Mouse (Mus musculus): ENCODE measurements at regions not wholly inside any gene's neighbourhood (a gene's known extent, or its start where the extent isn't known, plus 50 kb on each side); places are given as distances from the start of the nearest gene placed in this dataset.

DNA sequence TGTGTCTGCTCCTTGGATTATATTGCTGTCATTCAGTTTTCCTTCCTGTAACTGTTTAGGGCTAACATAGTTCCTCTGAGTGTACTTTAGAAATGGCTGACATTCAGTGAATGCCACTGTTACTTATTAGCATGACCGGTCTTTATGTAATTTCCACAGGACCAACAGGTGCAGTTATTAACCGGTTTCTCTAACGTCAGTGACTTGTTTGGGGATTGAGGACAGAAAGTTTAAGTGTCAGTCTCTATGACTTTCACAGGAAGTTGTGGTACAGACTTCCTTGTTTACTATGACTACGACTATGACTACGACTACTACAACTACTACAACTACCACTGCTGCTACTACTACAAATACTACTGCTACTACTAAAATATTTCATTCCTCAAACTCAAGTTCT, 170.4 kb upstream of the Ptger4 start:
- no peak for DNase-seq

GRCm38 (mm10) chr15:5416031-5416430, 172.0 kb upstream of the Ptger4 start:
- no peak for DNase-seq

GRCm38 (mm10) chr15:5426641-5427040, 182.7 kb upstream of the Ptger4 start:
- no peak for DNase-seq

- DNase-seq: no peak
Observed at GRCm38 (mm10) chr15:5427319-5428048, 183.5 kb upstream of the Ptger4 start.

- DNase-seq: no peak
Observed at GRCm38 (mm10) chr15:5432018-5432417, 188.0 kb upstream of the Ptger4 start.

- no peak for DNase-seq
Observed at GRCm38 (mm10) chr15:5437020-5437419, 193.0 kb upstream of the Ptger4 start.

DNA sequence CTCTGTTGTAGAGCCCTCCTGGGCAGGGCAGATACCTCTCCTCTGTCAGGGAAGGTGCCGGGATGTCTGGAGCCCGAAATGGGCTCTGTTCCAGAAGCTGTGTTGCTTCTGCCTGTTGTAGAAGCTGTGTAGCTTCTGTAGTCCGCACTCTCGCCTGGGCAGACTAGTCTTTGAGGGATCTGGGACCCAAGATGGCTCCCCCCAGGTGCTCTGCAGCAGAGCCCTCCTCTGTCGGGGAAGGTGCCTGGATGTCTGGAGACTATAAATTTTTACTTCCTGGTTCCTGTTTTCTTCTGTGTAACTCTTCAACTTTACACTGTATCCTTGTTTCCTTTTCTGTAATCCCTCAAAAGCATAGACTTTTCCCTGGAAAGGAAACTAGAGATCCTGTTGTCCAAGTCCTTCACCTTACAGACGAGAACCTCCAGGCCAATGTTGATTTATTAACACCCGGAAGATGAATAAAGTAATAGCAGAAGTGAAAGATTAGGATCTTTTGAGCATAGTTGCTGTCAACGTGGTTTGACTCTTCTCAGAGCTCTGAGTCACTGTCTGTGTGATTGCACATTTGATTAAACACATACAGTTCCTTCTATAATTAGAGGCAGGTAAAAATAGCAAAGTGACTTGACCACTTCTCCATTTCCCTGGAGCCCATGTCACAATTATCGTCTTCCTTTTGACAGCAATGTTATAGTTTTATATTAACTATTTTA, 202.2 kb upstream of the Ptger4 start:
- no peak for DNase-seq

DNA sequence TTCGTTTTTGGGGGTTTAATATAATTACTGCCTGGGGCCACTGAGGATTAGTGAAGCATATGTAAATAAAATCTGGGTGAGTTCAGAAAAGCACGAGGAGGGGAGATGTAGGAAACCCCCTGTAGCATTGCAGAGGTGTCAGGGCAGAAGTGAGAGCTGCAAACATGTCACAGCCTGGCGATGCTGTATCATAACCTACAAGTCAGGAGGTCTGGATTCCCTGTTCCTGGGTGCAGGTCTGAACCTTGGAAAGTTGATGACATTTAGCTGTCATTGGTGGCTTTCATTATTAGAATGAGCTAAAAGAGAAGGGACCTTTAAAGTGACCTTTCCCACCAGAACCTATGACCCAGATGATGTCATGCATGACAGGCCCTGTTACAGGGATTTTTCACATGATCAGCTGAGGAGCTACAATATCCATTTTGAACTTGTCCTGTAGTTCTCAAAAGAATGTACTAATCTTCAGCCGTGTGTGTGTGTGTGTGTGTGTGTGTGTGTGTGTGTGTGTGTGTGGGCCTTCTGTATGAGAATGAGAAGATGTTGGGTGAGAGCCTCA, 202.8 kb upstream of the Ptger4 start:
- DNase-seq: no peak

DNA sequence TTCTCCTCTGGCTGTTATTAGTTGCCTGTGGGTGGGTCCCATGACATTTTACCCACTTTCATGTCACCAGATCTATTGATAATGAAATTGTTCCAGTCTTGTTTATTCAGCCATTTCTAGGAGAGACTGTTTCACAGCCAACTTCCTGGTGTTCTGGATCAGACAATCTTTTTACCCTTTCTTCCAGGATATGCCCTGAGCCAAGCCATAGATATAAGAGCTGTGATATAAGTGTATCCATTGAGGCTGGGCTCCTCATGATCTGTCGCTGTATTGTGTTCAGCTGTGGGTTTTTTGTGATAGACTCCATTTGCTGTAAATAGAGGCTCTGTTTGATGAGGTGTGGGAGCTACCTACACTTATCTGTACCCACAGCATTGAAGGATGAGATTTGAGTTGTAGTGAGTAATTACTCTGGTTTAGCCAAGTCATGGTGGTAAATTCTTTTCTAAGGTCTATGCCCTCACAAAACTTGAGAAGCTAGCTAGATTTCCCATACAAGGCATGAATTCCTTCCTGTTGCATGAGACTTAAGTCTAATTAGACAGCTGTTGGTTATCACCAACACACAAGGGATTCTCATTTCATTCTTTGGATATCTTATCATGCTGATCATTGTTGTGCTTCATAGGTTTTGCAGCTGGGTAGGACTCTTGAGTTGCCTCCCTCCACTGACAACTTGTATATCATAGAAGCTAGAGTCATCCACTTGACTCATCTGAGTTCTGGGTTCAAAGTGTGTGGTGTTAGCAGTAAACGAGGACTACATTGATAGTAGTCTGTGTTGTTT, 203.9 kb upstream of the Ptger4 start:
- DNase-seq: no peak

GRCm38 (mm10) chr15:5459083-5459482, 215.1 kb upstream of the Ptger4 start:
- DNase-seq: no peak

GRCm38 (mm10) chr15:5459580-5459979, 215.6 kb upstream of the Ptger4 start:
- DNase-seq: no peak

DNA sequence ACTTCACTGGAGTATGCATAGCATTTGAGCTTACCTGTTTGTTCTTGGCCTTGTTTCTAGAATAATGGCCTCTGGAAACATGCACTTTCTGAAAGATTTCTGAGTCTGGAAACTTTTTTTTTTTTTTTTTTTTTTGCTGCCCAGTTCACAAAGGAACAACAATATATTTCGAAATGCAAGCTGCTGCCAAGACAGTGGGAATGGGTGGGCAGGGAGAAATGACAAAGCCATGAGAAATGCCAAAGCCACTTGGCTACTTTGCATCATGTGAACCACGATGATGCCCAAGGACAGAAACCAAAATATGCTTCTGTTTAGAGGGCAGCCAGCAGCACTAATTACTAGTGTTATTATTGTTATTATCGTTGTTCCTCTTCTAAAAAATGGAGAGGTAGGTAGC, 218.7 kb upstream of the Ptger4 start:
- DNase-seq: no peak

GRCm38 (mm10) chr15:5464732-5465131, 220.7 kb upstream of the Ptger4 start:
- no peak for DNase-seq

- DNase-seq: no peak
Observed at GRCm38 (mm10) chr15:5468535-5469073, 224.6 kb upstream of the Ptger4 start.

GRCm38 (mm10) chr15:5475389-5475995, 231.5 kb upstream of the Ptger4 start:
- no peak for DNase-seq

GRCm38 (mm10) chr15:5493286-5493685, 249.3 kb upstream of the Ptger4 start:
- DNase-seq: no peak

GRCm38 (mm10) chr15:5495187-5495849, 251.3 kb upstream of the Ptger4 start:
- no peak for DNase-seq

DNA sequence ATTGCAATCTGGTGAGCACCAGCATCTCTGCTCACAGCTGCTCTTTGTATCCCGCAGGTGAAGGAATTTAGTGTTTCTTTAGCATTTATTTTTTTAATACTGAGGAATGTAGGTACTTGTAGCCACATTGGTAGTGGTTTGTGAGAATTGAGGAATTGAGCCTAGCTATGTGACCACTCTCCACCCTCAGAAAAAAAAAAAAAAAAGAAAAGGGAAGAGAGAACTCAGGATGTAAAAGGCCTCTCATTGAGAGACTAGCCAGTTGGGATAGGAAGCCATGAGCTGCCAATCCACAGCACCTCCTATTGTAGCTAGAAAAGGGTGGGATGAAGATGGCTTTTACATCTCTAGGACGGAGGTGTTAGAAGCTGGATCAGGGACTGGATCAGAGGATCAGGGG, 252.0 kb upstream of the Ptger4 start:
- no peak for DNase-seq

DNA sequence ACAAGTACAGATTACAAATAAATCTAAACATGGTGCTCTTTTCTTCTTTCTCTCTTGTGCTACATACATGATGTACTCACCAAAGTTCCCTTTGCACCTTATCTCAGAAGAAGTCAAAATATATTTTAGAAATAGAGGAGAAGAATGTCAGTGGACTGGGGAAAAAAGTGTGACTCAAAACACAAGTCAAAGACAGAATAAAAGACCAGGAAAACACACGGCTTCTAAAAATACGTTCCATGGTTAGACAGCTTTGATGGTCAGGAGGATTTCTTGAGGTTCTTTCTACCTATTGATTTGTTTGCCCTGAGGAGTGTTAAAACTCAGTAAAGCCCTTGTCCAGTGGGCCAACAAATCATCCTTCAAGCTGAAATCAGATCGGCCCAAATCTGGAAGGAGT, 260.5 kb upstream of the Ptger4 start:
- DNase-seq: no peak

GRCm38 (mm10) chr15:5506848-5507544, 263.0 kb upstream of the Ptger4 start:
- no peak for DNase-seq

DNA sequence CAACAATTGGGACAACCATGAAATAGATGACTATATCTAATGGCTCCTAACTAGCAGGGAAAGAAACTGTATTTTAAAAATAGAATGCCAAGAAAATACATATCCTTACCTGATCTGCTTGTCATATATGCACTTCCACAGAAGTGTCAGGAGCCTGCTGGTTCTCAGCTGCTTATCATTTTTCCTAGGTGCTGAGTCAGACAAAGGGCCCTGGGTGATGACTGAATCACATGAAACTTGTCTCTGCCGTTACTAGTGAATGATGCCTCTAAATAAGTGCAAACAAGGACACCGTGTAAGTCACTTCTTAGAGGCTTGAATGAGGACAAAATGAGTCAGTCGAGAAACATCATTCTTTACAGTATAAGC, 263.5 kb upstream of the Ptger4 start:
- no peak for DNase-seq

- DNase-seq: no peak
Observed at GRCm38 (mm10) chr15:5510056-5510455, 266.1 kb upstream of the Ptger4 start.
